In the genomic region with DNA sequence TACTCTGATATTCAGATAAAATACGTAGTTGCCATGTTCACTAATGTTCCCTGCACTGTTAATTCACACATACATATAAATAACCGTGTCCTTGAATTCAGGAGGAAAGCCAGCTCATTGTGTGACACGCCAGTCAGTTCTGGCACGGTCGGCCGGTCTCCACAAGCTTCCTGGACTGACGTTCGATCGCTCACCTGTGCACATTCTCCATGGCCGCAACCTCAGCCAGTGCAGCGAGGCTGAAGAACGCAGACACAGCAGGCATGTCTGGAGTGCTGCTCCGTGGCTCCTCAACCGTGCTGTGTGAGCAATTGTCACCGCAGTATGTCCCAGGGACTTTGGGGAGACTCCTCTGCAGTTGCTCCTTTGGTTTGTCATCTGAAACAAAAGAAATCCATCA, we compare ENCODE assay signal across 27 mouse cellular contexts.
DNase-seq lines count a peak whose midpoint lies in the region; ATAC-seq lines count a peak whose summit lies in the region.
"Had no signal": no experiment of that assay in that cellular context is flagged by ENCODE, and none has a peak within 500 bp of the region (broad histone marks: within the 10 kb centered on the region; RNA-seq: fewer than 3 reads in every experiment).

No protein-coding gene starts in this region.

- peak; percentile 56 to 74 for DNase-seq in cerebellum, postnatal 10 days
- DNase-seq in cerebellum, adult 9-11 months, result no peak
- DNase-seq in cerebellum, postnatal 36 days, result peak; percentile 13 to 18
- no peak for DNase-seq in cerebellum, adult 11 months
- DNase-seq in kidney, postnatal 10 days, result peak; percentile 14
- DNase-seq: adrenal gland, adult 2 months; adrenal gland, postnatal 14 days; B cell, adult 2 months; embryo, embryonic 11 days; gastrocnemius, postnatal 25 days; heart, adult 18-20 months; heart, postnatal 10 days; heart, postnatal 36 days had no signal

- 76% methylated on average over 15 of the region's 15 CpGs for WGBS in kidney, embryonic 14.5 days

- H3K9ac ChIP-seq in kidney, embryonic 14.5 days (ENCODE audit: low read depth, low read length), result no peak overlapping the region
- H3K9ac ChIP-seq: embryonic facial prominence, embryonic 13.5 days; forebrain, embryonic 12.5 days; forebrain, embryonic 15.5 days; heart, embryonic 12.5 days; heart, embryonic 15.5 days; hindbrain, embryonic 14.5 days had no signal

- no peak overlapping the region for H3K4me3 ChIP-seq in kidney, embryonic 14.5 days (ENCODE audit: low read length)
- peak overlapping the region; percentile 47 for H3K4me3 ChIP-seq in megakaryocyte, embryonic 14.5 days (replicated peaks)
- H3K4me3 ChIP-seq: embryonic facial prominence, embryonic 10.5 days; embryonic facial prominence, embryonic 13.5 days; erythroblast, embryonic 14.5 days; forebrain, embryonic 12.5 days; forebrain, embryonic 15.5 days; heart, embryonic 12.5 days; heart, embryonic 15.5 days; hindbrain, embryonic 10.5 days had no signal

- H3K4me2 ChIP-seq in kidney, embryonic 14.5 days (replicated peaks; ENCODE audit: low read depth, low read length), result no peak overlapping the region
- H3K4me2 ChIP-seq: embryonic facial prominence, embryonic 13.5 days; forebrain, embryonic 12.5 days; forebrain, embryonic 15.5 days; heart, embryonic 12.5 days; heart, embryonic 15.5 days; hindbrain, embryonic 14.5 days had no signal

- no peaks in the 10 kb centered on the region for H3K4me1 ChIP-seq in kidney, embryonic 14.5 days (ENCODE audit: control insufficient read depth, insufficient read depth, low read length)
- H3K4me1 ChIP-seq in megakaryocyte, embryonic 14.5 days, result peaks cover 14% of the 10 kb centered on the region
- H3K4me1 ChIP-seq: embryonic facial prominence, embryonic 10.5 days; embryonic facial prominence, embryonic 13.5 days; forebrain, embryonic 12.5 days; heart, embryonic 12.5 days; heart, embryonic 15.5 days; hindbrain, embryonic 10.5 days had no signal

- H3K36me3 ChIP-seq in kidney, embryonic 14.5 days (ENCODE audit: control insufficient read depth, insufficient read depth, low read length), result peaks cover 42% of the 10 kb centered on the region
- H3K36me3 ChIP-seq in megakaryocyte, embryonic 14.5 days (replicated peaks; ENCODE audit: low read length), result peaks cover 77% of the 10 kb centered on the region

- no peaks in the 10 kb centered on the region for H3K9me3 ChIP-seq in kidney, embryonic 14.5 days (ENCODE audit: control insufficient read depth, low read length)
- peaks cover 7% of the 10 kb centered on the region for H3K9me3 ChIP-seq in megakaryocyte, embryonic 14.5 days
- H3K9me3 ChIP-seq: embryonic facial prominence, embryonic 10.5 days; embryonic facial prominence, embryonic 13.5 days; forebrain, embryonic 12.5 days; forebrain, embryonic 15.5 days; heart, embryonic 12.5 days; heart, embryonic 15.5 days; hindbrain, embryonic 10.5 days had no signal

- H3K27me3 ChIP-seq in kidney, embryonic 14.5 days (ENCODE audit: control insufficient read depth, insufficient read depth, low read length), result no peaks in the 10 kb centered on the region
- H3K27me3 ChIP-seq in megakaryocyte, embryonic 14.5 days (replicated peaks), result no peaks in the 10 kb centered on the region
- H3K27me3 ChIP-seq: CH12.LX; embryonic facial prominence, embryonic 13.5 days; forebrain, embryonic 12.5 days; forebrain, embryonic 15.5 days; heart, embryonic 12.5 days; heart, embryonic 15.5 days had no signal

- no peak overlapping the region for H3K27ac ChIP-seq in kidney, embryonic 14.5 days (ENCODE audit: low read depth, low read length)
- H3K27ac ChIP-seq: embryonic facial prominence, embryonic 10.5 days; embryonic facial prominence, embryonic 13.5 days; forebrain, embryonic 12.5 days; forebrain, embryonic 15.5 days; heart, embryonic 15.5 days; hindbrain, embryonic 10.5 days; hindbrain, embryonic 14.5 days had no signal

- no peak for ATAC-seq in kidney, embryonic 14.5 days (ENCODE audit: low FRiP score, low TSS enrichment)
- ATAC-seq in megakaryocyte, adult 5-6 weeks (ENCODE audit: poor library complexity, severe bottlenecking), result no peak
- ATAC-seq: forebrain, embryonic 15.5 days; intestine, postnatal 0 days had no signal

Comparison
In these comparisons a context has a peak if more than half of its experiments do, and no peak if none do; other contexts are left out.
1. DNase-seq: peak in cerebellum, postnatal 10 days (2 of 2), cerebellum, postnatal 36 days (2 of 2) and kidney, postnatal 10 days (single experiment); none in cerebellum, adult 9-11 months (single experiment) and cerebellum, adult 11 months (single experiment).